Mouse (Mus musculus) brain, embryonic 14.5 days (tissue): ENCODE data around the gene Rasgrf2. TPM values are rescaled to one million over a fixed set of nuclear protein-coding genes. Genes with fewer than 3 reads are reported as not detected.
"Not testable (repeated sequence)": the region's sequence is repeated elsewhere in the genome, so short reads cannot be mapped to it uniquely, and the experiment has no call there.

ENCODE experiments used
- DNase-seq: peaks from one replicate; pipeline ENCODE4 v3.0.0-alpha.2; 2011; ENCODE audit warnings: low read depth
- CTCF ChIP-seq: fragments of 200-500 bp; IDR thresholded peaks from 2 replicates; pipeline ENCODE4 v1.5.1; 2012; ENCODE audit warnings: inconsistent platforms, mild to moderate bottlenecking, moderate library complexity, borderline replicate concordance; ENCODE audit not compliant: insufficient read depth, insufficient read length; ENCODE audit errors: extremely low read depth
- POLR2A ChIP-seq: fragments of 200-500 bp; IDR thresholded peaks from 2 replicates; pipeline ENCODE4 v1.6.1; 2012; ENCODE audit warnings: mild to moderate bottlenecking, inconsistent platforms, borderline replicate concordance; ENCODE audit not compliant: poor library complexity, insufficient read depth, insufficient read length, severe bottlenecking; ENCODE audit errors: extremely low read depth
- polyA plus RNA-seq: library from polyadenylated mRNA; depleted of rRNA; stranded (reverse); fragments of >200 nt; gene quantifications from 2 replicates; pipeline ENCODE4 v1.2.3, GENCODE M21; 2012; rRNA removed

The Rasgrf2 gene
- 2.7 and 6.9 TPM in 2 replicates for polyA plus RNA-seq

- DNase-seq = peak; percentile 76
- TF ChIP-seq POLR2A = no peak
- TF ChIP-seq CTCF = no peak
Measured at GRCm38 (mm10) chr13:92131384-92132150, at the start of gene Rasgrf2. Gene Rasgrf2, minus strand, starts transcription at chr13:92131656.

DNA sequence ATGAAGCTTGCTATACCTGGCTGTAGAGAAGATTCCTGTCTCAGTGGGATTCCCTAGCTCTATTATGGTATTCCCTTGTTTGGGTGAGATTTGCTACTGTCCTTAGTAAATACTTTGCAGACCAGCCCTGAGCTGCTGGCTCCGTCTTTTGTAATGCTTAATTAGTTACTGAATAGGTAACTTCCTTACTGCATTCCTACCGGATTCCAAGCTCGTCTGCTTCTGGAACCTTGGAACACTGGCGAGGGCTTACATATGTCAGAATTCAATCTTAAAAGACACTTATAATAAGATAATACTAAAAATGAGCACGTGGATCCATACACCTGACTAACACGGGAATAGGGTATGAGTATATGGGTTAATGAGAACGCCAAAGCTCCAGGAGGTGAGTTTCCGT, 41.2 kb upstream of the Rasgrf2 start:
- DNase-seq = not testable (repeated sequence)

DNA sequence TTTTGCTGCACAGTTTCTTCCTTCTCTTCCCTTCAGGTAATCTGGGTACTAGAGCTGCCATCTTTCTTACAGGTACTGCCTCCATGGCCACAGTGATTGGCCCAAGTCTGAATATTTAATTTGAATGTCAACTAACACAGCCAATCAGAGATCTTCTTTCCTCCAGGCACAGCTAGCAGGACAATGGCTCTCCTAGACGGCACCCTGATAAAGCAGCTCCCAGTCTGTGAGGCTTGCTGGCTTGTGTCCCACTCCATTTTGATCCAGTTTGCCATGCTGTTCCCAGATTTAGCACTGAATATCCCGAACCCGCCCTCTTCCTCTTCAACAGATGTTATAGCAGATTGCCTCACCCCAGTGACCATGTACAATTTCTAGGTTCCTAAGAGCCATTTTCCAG, 19.1 kb upstream of the Rasgrf2 start:
- TF ChIP-seq CTCF = no peak
- no peak for TF ChIP-seq POLR2A
- DNase-seq = no peak

DNA sequence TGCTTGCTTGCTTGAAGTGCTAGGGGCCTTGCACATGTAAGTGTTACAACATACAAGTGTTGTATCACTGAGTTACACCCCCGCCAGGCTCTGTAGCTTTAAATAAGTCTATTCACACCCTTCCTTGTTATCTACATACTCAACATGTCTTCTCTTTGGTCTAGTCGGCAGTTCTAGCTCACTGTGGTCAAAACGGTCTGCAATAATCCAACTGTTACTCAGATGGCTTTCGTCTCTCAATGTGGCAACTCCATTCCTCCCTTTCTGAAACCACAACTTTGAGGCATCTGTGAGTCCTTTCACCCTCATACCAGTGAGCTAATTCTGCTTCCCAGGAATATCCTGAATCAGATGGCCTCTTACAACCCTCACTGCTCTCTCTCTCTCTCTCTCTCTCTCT, 17.4 kb upstream of the Rasgrf2 start:
- no peak for DNase-seq

DNA sequence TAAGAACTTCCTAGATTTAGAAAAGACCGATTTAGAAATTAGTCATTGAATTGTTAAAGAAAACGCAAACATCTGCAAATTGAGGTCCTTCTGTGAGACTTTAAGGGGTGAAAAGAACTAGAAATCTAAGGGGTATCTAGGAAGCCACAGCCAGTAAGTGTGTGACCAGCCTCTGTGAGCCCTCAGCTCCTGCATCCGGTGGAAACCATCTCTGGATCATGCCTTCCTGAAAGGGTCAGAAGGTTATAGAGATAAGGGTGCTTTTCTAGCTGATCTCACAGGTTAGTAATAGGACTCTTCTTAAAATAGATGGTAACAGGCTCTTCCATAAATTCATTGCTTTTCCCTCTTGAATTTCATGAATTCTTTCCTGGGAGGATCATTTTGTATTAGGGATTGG, 3.3 kb upstream of the Rasgrf2 start:
- no peak for DNase-seq
- no peak for TF ChIP-seq CTCF
- TF ChIP-seq POLR2A = no peak

More for the DNA sequence above, 17.4 kb upstream of the Rasgrf2 start:
- no peak for TF ChIP-seq CTCF
- no peak for TF ChIP-seq POLR2A

GRCm38 (mm10) chr13:92132599-92132998, 1.1 kb upstream of the Rasgrf2 start:
- no peak for DNase-seq
- TF ChIP-seq CTCF (no peak), POLR2A (no peak)

GRCm38 (mm10) chr13:92130994-92131383, 467 bp downstream of the Rasgrf2 start:
- DNase-seq = peak; percentile 39
- TF ChIP-seq POLR2A (no peak), CTCF (no peak)

DNA sequence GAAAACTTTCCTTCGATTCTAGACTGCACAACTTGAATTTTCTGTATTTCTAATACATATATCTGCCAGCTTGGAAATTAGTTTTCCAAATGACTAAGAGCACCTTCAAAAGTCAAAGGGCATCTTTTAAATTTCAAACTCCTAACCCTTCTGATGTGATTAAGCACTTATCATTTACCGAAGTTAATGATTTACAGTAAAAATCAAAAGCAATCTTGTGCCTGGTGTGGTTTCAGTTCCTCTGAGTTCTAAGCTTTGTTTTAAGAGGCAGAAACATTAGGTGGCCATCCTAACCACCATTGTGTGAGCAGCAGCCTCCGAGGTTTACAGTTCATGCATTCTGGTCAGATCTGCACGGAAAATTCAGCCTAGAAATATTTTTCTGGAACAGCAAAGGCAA, 1.6 kb downstream of the Rasgrf2 start:
- DNase-seq = no peak
- no peak for TF ChIP-seq CTCF
- no peak for TF ChIP-seq POLR2A

DNA sequence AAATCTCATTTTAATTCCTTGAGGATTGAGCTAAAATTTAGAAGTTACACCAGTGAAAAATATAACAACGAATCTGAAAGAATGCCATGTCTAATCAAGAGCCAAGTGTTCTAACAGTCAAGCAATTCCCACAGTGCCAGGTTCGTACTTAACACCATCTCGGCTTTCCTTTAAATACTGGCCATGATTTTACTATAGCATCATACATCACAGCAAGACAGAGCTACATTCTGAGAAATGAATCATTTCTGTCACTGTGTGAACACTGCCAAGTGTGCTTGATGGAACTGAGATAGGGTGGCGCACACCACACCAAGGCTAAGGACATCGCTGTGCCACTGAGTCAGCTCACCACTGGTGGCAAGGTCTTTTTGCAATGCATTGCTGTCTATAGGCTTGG, 5.6 kb downstream of the Rasgrf2 start:
- DNase-seq = no peak
- TF ChIP-seq POLR2A = no peak

DNA sequence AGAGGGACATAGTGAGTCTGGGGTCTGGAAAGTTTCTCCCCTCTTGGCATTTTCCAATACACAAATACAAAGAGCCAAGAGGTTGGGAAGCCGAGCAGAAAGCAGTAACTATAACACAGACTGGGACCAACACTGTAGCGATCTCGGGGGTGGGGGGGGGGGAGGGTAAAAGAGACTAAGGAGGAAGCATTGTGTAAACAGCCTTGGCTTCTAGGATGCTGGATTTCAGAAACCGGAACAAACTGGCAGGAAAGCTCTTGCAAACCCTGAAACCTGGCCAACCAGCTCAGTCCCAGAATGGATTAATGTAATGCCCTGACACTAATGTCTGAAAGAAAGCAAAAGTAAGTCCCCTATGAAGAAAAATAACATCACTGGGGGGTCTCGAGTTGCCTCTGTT, 11.8 kb downstream of the Rasgrf2 start:
- no peak for TF ChIP-seq POLR2A
- TF ChIP-seq CTCF = no peak
- no peak for DNase-seq

DNA sequence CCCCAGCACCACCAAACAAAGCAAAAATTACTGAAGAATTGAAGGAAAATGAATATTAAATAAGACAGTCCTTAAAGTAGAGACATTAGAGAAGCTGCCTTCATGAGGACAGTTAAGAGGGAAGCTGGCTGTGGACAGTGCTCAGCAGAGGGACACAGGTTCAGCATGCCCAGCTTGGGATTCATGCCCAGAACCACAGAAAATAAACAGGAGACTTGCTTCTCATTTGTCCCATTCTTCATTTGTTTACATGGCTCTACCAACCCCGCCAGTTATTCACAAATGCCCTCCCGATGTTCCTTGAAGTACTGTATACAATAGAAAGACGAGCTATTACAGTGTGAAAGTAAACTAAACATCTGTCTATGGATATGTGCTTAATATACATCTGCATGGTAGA, 17.4 kb downstream of the Rasgrf2 start:
- no peak for DNase-seq
- TF ChIP-seq CTCF = no peak

GRCm38 (mm10) chr13:92108237-92108636, 23.2 kb downstream of the Rasgrf2 start:
- no peak for DNase-seq
- no peak for TF ChIP-seq POLR2A
- TF ChIP-seq CTCF = no peak

DNA sequence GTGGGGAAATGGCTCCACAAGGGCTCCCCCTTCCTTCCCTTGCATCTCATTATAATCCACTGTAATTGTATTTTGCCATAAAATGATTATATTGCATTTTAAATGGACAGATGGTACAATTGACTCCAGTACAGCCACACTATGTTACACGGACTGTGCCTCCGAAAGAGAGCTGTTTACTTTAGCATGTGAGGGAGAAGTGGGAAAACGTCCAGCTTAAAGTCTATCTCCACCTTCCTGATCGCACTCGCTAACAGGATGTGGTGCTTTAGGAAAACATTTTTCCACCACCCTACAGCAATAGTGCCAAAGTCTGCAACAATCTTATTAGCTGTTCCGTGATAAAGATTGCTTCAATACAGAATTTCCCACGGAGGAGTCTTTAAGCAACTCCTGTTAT, 27.2 kb downstream of the Rasgrf2 start:
- DNase-seq = no peak
- TF ChIP-seq CTCF (no peak), POLR2A (no peak)

DNA sequence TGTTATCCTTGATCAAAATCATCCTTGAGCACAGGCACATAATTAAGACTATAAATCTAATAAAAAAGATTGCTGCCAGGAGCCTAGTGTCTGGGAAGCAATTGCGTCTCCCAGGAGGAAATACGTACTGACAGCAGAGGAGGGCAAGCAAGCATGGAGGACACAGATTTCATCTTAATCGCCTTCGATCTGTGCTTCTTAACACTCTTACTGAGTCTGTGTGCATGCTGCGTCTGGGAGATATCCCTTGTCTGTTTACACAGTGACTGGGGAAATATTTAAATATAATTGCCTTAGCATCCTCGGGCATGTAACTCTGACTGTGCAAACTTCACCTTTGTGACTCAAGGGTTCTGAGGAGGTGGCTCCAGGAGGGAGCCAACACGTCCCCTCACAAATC, 33.0 kb downstream of the Rasgrf2 start:
- DNase-seq = peak; percentile 6
- TF ChIP-seq POLR2A (no peak), CTCF (no peak)
